Mouse (Mus musculus): Measurements from ENCODE around the gene C2cd4d. TPM values are rescaled to one million over a fixed set of nuclear protein-coding genes. Genes with fewer than 3 reads are reported as not detected.
A peak's percentile ranks its signal among the peaks of the same experiment; 100 is the strongest.

The C2cd4d gene
- polyA plus RNA-seq, 1 experiment from 2014 or later, result 0.29 TPM

- DNase-seq (ENCODE audit: low spot score), result peak; percentile 49
- H3K27me3 ChIP-seq (replicated peaks; ENCODE audit: insufficient read depth, low read length), result no peaks in the 10 kb centered on the region
- peak overlapping the region; percentile 51 for H3K4me2 ChIP-seq (replicated peaks; ENCODE audit: low read depth, low read length)
- H3K4me3 ChIP-seq (ENCODE audit: low read depth, low read length), result peak overlapping the region; percentile 25
- H3K36me3 ChIP-seq (ENCODE audit: insufficient read depth, low read length), result no peaks in the 10 kb centered on the region
- H3K4me1 ChIP-seq (ENCODE audit: insufficient read depth, low read depth, low read length), result no peaks in the 10 kb centered on the region
- ATAC-seq, result peak; percentile 53
- no peak overlapping the region; the same call in 1 of the 2 replicates for H3K9ac ChIP-seq (replicated peaks; ENCODE audit: low read depth)
- peak overlapping the region; percentile 82 for H3K27ac ChIP-seq (ENCODE audit: low read length)
- TF ChIP-seq EP300 (IDR thresholded peaks at IDR 0.05) (no peak), CTCF (IDR thresholded peaks at IDR 0.05) (no peak)
- H3K9me3 ChIP-seq (ENCODE audit: low read length), result no peaks in the 10 kb centered on the region
- 6% methylated on average over 9 of the region's 10 CpGs for WGBS
These were observed 10.9 kb downstream of the C2cd4d start for GRCm38 (mm10) chr3:94373090-94373489.

GRCm38 (mm10) chr3:94373597-94374011, 11.4 kb downstream of the C2cd4d start:
- H3K4me3 ChIP-seq (ENCODE audit: low read depth, low read length), result peak overlapping the region; percentile 25; the same call in 1 of the 2 replicates
- no peaks in the 10 kb centered on the region for H3K36me3 ChIP-seq (ENCODE audit: insufficient read depth, low read length)
- H3K9ac ChIP-seq (replicated peaks; ENCODE audit: low read depth), result no peak overlapping the region
- no peak for TF ChIP-seq CTCF (IDR thresholded peaks at IDR 0.05)
- H3K9me3 ChIP-seq (ENCODE audit: low read length), result no peaks in the 10 kb centered on the region
- H3K4me1 ChIP-seq (ENCODE audit: insufficient read depth, low read depth, low read length), result no peaks in the 10 kb centered on the region
- peak; percentile 23 for DNase-seq (ENCODE audit: low spot score)
- H3K27ac ChIP-seq (ENCODE audit: low read length), result peak overlapping the region; percentile 82; the same call in 1 of the 2 replicates
- H3K4me2 ChIP-seq (replicated peaks; ENCODE audit: low read depth, low read length), result peak overlapping the region; percentile 51
- no peaks in the 10 kb centered on the region for H3K27me3 ChIP-seq (replicated peaks; ENCODE audit: insufficient read depth, low read length)
- WGBS, result 0% methylated on average over 5 of the region's 5 CpGs
- ATAC-seq, result peak; percentile 18; the same call in 1 of the 2 replicates

GRCm38 (mm10) chr3:94374636-94375035, 12.4 kb downstream of the C2cd4d start:
- no peaks in the 10 kb centered on the region for H3K9me3 ChIP-seq (ENCODE audit: low read length)
- no peak overlapping the region for H3K27ac ChIP-seq (ENCODE audit: low read length)
- H3K36me3 ChIP-seq (ENCODE audit: insufficient read depth, low read length), result no peaks in the 10 kb centered on the region
- TF ChIP-seq CTCF (IDR thresholded peaks at IDR 0.05), result no peak
- TF ChIP-seq EP300 (IDR thresholded peaks at IDR 0.05), result no peak
- ATAC-seq (no peak), DNase-seq (ENCODE audit: low spot score) (no peak)
- H3K4me3 ChIP-seq (ENCODE audit: low read depth, low read length), result no peak overlapping the region
- H3K27me3 ChIP-seq (replicated peaks; ENCODE audit: insufficient read depth, low read length), result no peaks in the 10 kb centered on the region
- H3K9ac ChIP-seq (replicated peaks; ENCODE audit: low read depth), result no peak overlapping the region
- H3K4me1 ChIP-seq (ENCODE audit: insufficient read depth, low read depth, low read length), result no peaks in the 10 kb centered on the region
- no peak overlapping the region for H3K4me2 ChIP-seq (replicated peaks; ENCODE audit: low read depth, low read length)

- Histone ChIP-seq H3K4me3 (ENCODE audit: low read depth, low read length) (no peak overlapping the region), H3K4me2 (replicated peaks; ENCODE audit: low read depth, low read length) (no peak overlapping the region), H3K27ac (ENCODE audit: low read length) (no peak overlapping the region), H3K36me3 (ENCODE audit: insufficient read depth, low read length) (no peaks in the 10 kb centered on the region), H3K9me3 (ENCODE audit: low read length) (no peaks in the 10 kb centered on the region), H3K4me1 (ENCODE audit: insufficient read depth, low read depth, low read length) (no peaks in the 10 kb centered on the region), H3K9ac (replicated peaks; ENCODE audit: low read depth) (no peak overlapping the region), H3K27me3 (replicated peaks; ENCODE audit: insufficient read depth, low read length) (no peaks in the 10 kb centered on the region)
- TF ChIP-seq CTCF (IDR thresholded peaks at IDR 0.05) (no peak), EP300 (IDR thresholded peaks at IDR 0.05) (no peak)
- 83% methylated on average over 2 of the region's 2 CpGs for WGBS
- no peak for ATAC-seq
- no peak for DNase-seq (ENCODE audit: low spot score)
These were observed 12.9 kb downstream of the C2cd4d start for GRCm38 (mm10) chr3:94375146-94375545.

GRCm38 (mm10) chr3:94375861-94376260, 13.6 kb downstream of the C2cd4d start:
- no peak overlapping the region for H3K9ac ChIP-seq (replicated peaks; ENCODE audit: low read depth)
- H3K27ac ChIP-seq (ENCODE audit: low read length), result no peak overlapping the region
- H3K4me3 ChIP-seq (ENCODE audit: low read depth, low read length), result no peak overlapping the region
- H3K36me3 ChIP-seq (ENCODE audit: insufficient read depth, low read length), result no peaks in the 10 kb centered on the region
- H3K9me3 ChIP-seq (ENCODE audit: low read length), result no peaks in the 10 kb centered on the region
- no peaks in the 10 kb centered on the region for H3K27me3 ChIP-seq (replicated peaks; ENCODE audit: insufficient read depth, low read length)
- no peak for TF ChIP-seq EP300 (IDR thresholded peaks at IDR 0.05)
- TF ChIP-seq CTCF (IDR thresholded peaks at IDR 0.05), result no peak
- DNase-seq (ENCODE audit: low spot score) (no peak), ATAC-seq (no peak)
- no peaks in the 10 kb centered on the region for H3K4me1 ChIP-seq (ENCODE audit: insufficient read depth, low read depth, low read length)
- WGBS, result 64% methylated on average over 5 of the region's 5 CpGs
- H3K4me2 ChIP-seq (replicated peaks; ENCODE audit: low read depth, low read length), result no peak overlapping the region

GRCm38 (mm10) chr3:94377028-94377923, 15.0 kb downstream of the C2cd4d start:
- Histone ChIP-seq H3K9ac (replicated peaks; ENCODE audit: low read depth) (no peak overlapping the region), H3K4me2 (replicated peaks; ENCODE audit: low read depth, low read length) (no peak overlapping the region), H3K27ac (ENCODE audit: low read length) (no peak overlapping the region), H3K4me3 (ENCODE audit: low read depth, low read length) (no peak overlapping the region), H3K4me1 (ENCODE audit: insufficient read depth, low read depth, low read length) (no peaks in the 10 kb centered on the region), H3K9me3 (ENCODE audit: low read length) (no peaks in the 10 kb centered on the region), H3K27me3 (replicated peaks; ENCODE audit: insufficient read depth, low read length) (no peaks in the 10 kb centered on the region), H3K36me3 (ENCODE audit: insufficient read depth, low read length) (no peaks in the 10 kb centered on the region)
- ATAC-seq (no peak), DNase-seq (ENCODE audit: low spot score) (no peak)
- TF ChIP-seq EP300 (IDR thresholded peaks at IDR 0.05) (no peak), CTCF (IDR thresholded peaks at IDR 0.05) (no peak)
- WGBS, result 14% methylated on average over 13 of the region's 13 CpGs

All from lung, postnatal 0 days (tissue).